Mouse (Mus musculus) intestine, embryonic 16.5 days (tissue): ENCODE data around the gene N4bp2l2. TPM values are rescaled to one million over a fixed set of nuclear protein-coding genes. Genes with fewer than 3 reads are reported as not detected.

Source experiments
- ATAC-seq: fragments of 200-750 bp; cut with Nextera tagmentation; 2 replicates; pipeline ENCODE4 v1.8.0; 2017; ENCODE audit warnings: moderate TSS enrichment, moderate library complexity
- H3K27ac ChIP-seq: fragments of 300-500 bp; sonication (generic); 2 replicates; pipeline ENCODE4 v1.5.1; 2014; ENCODE audit warnings: mild to moderate bottlenecking, low read length
- H3K27me3 ChIP-seq: fragments of 300-500 bp; sonication (generic); replicated peaks from 2 replicates; pipeline ENCODE4 v1.6.1; 2014; ENCODE audit warnings: low read length, control low read depth, mixed read lengths; ENCODE audit not compliant: control insufficient read depth, insufficient read depth
- H3K36me3 ChIP-seq: fragments of 300-500 bp; sonication (generic); 2 replicates; pipeline ENCODE4 v1.6.1; 2014; ENCODE audit warnings: low read length, control low read depth; ENCODE audit not compliant: control insufficient read depth, insufficient read depth
- H3K4me1 ChIP-seq: fragments of 300-500 bp; sonication (generic); 2 replicates; pipeline ENCODE4 v1.6.1; 2014; ENCODE audit warnings: low read length, control low read depth, mixed read lengths; ENCODE audit not compliant: control insufficient read depth, insufficient read depth
- H3K4me2 ChIP-seq: fragments of 300-500 bp; sonication (generic); 2 replicates; pipeline ENCODE4 v1.6.1; 2014; ENCODE audit warnings: low read depth, low read length, control low read depth
- H3K4me3 ChIP-seq: fragments of 300-500 bp; sonication (generic); 2 replicates; pipeline ENCODE4 v1.5.1; 2014; ENCODE audit warnings: mild to moderate bottlenecking, low read length
- H3K9ac ChIP-seq: fragments of 300-500 bp; sonication (generic); 2 replicates; pipeline ENCODE4 v1.6.1; 2014; ENCODE audit warnings: low read depth, low read length
- H3K9me3 ChIP-seq: fragments of 300-500 bp; sonication (generic); 2 replicates; pipeline ENCODE4 v1.6.1; 2016; ENCODE audit warnings: low read length, control low read depth; ENCODE audit not compliant: control insufficient read depth
- WGBS: fragments of 180-500 bp; shearing (Covaris S2); extraction: QIAGEN DNeasy Blood & Tissue Kit; methylation state at CpG from one replicate; pipeline ENCODE4 v1.1.7; 2014; 5-methylcytosine and 5-hydroxymethylcytosine counted together
- polyA plus RNA-seq: library from polyadenylated mRNA; unstranded; fragments of >200 nt; fragmentation: Nextera tagmentation; extraction: Ambion mirVana; gene quantifications from 2 replicates; pipeline ENCODE4 v1.2.1, GENCODE M21; 2015

The N4bp2l2 gene
- polyA plus RNA-seq, 1 experiment from 2014 or later = 32.6 TPM

DNA sequence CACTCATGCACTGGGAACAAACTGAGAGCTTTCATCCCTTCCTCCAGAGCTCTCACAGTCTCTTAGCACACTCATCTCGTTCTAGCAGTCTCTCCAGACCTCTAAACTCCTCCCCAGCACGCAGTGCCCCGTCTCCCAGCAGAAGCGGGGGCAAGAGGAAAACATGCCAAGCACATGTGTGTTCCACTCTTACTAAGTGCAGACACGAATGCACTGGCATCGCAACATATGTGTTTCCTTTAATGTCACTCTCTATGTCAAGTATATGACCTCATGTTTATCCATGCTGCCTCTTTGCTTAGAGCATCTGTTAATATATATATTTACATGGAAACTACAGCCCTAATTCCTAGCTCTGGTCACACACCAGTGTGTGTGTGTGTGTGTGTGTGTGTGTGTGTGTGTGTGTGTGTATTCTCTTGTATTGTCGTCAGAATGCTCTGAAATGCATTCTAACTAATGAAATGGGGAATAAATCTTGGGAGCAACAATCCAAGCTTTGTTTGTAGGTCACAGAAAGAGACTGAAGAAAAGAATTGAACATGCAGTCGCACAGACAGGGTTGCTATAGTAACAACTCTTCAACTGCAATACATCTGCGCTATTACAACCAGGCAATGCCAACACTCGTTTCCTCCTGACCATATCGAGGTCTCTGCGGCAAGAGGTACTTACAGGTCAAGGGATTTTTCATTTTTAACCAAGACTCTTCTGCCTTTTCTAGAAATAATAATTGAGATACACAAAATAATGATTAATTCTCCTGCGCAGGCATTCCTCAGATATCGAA lies 64.3 kb downstream of the N4bp2l2 start:
- WGBS = 73% methylated on average over 14 of the region's 14 CpGs
- Histone ChIP-seq H3K4me1 (no peaks in the 10 kb centered on the region), H3K27ac (no peak overlapping the region), H3K27me3 (no peaks in the 10 kb centered on the region), H3K36me3 (no peaks in the 10 kb centered on the region), H3K9me3 (no peaks in the 10 kb centered on the region), H3K4me3 (no peak overlapping the region), H3K9ac (no peak overlapping the region), H3K4me2 (no peak overlapping the region)
- ATAC-seq = no peak

DNA sequence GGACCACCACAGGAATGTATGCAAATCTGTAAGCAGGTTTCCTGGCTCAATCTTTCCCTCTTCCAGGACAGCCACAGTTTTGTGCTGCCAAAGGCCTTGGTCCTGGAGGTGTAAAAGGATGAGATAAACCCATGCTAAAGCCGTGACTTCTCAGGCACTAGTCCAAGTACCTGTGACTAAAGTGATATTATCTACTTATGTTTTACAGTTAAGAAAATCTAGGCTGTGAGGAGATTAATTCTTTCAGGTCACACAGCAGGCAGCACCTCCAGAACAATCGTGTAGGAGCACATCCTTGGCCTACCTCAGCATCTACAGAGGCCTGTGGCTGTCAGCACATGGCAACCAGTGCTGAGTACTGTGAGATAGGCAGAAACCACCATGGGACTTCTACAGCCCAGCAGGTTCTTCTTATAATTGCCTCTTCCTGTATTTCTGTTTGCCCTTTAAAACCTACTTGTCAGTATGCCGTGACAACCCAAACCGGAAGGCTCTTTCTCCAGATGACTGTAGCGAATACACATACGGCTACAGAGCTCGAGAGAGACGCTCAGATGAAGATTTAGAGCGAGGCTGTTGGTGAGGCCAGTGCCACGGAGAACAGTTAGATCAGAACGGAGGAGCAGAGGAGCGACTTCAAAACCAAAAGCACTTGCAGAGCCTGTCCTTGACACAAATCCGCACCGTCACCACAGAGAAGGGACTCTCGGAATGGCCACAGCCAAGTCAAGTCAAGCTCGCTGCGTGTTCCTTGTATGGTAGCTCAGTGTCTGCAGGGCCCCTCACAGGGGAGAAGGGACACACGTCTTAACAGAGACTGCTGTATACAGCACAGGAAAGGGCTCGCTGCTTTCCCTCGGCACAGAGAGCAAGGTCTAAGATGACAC lies 65.2 kb downstream of the N4bp2l2 start:
- WGBS = 67% methylated on average over 20 of the region's 20 CpGs
- ATAC-seq = no peak
- Histone ChIP-seq H3K4me3 (no peak overlapping the region), H3K36me3 (no peaks in the 10 kb centered on the region), H3K9ac (no peak overlapping the region), H3K4me2 (no peak overlapping the region), H3K9me3 (no peaks in the 10 kb centered on the region), H3K27me3 (no peaks in the 10 kb centered on the region), H3K4me1 (no peaks in the 10 kb centered on the region), H3K27ac (no peak overlapping the region)

DNA sequence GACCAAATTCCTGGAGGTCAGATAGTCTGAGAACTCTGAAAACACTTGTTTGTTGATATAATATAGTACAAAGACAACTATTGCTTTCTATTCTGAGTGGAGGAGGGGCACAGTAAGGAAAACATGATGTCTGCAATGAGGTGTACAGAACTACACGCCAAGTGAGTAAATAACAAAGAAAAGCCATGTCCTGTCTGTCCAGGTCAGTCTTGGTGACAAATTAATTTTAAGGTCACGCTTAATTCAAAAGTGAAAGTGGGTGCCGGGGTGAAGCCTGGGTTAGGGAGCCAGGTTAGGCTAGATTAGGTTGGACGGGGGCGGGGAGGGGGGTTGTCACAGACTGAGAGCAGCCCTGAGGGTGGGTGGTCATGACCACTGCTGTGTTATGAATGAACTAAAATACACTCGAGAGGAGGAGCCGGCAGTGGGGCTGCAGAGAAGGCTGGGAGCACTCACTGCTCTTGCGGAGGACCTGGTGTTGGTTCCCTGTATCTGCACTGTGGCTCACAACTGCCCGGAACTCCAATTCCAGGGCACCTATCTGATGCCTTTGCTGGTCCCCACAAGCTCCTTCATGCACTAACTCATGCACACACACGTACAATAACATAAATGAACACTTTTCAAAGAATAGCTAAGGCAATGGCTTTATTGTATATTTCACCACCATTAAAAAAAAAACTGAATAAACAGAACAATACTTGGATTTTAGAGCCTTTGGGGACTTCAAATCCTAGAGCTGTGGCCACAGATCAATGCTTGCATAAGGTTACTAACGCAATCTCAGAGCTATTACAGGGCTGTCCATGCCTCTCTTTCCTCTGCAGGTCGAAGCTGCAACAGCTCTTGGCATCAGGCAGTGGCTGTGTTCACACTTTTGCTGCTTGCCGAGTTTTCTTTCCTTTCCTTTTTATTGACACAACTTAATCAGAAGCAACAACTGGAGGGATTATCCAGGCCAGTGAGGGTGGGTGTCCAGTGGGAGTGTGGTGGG lies 66.4 kb downstream of the N4bp2l2 start:
- no peak overlapping the region for H3K4me3 ChIP-seq
- ATAC-seq = no peak

DNA sequence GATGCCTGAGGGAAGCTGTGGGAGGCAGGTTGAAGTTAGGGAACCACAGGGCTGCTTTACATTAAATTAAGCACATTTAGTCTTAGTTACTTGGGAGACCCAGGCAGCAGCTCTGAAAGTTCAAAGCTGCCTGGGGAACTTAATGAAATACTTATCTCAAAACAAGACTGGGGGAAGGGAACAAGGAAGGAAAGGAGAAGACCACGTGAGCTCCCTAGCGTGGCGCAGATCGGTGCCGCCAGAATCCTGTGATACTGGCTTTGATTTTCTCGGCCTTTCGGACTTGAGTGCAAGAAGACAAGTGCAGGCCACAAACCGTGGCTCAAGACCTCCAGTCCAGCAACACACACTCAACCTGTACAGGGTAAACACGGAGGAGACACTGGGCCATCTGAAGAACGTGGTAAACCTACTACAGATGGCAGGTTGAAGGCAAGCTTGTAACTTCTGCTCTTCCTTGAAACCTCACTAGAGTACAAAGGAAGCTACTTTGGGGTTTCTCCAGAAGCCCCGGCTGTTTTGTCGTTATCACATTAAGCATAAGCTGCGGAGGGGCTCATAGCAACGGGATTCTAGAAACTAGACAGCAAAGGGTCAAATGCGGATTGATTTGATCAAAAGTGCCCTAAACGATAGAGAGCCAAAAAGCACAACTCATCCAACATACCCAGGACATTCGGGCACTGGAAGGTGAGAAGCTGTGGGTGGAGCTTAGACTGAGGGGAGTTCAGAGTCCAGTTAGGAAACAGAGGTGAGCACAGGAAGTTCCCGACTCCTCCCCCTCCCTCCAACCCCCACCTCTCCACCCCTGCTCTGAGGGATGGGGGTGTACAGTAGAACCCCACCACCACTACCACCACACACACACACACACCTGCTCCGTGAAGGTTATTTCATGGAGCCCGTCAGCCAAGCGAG lies 67.5 kb downstream of the N4bp2l2 start:
- H3K36me3 ChIP-seq = no peaks in the 10 kb centered on the region
- WGBS = 54% methylated on average over 21 of the region's 21 CpGs
- H3K4me3 ChIP-seq = no peak overlapping the region
- peaks cover 5% of the 10 kb centered on the region for H3K4me1 ChIP-seq
- H3K9me3 ChIP-seq = no peaks in the 10 kb centered on the region
- no peaks in the 10 kb centered on the region for H3K27me3 ChIP-seq
- H3K27ac ChIP-seq = no peak overlapping the region
- H3K9ac ChIP-seq = no peak overlapping the region
- H3K4me2 ChIP-seq = no peak overlapping the region
- ATAC-seq = peak; percentile 43; the same call in 1 of the 2 replicates

More for the DNA sequence above, 66.4 kb downstream of the N4bp2l2 start:
- Histone ChIP-seq H3K9me3 (no peaks in the 10 kb centered on the region), H3K27ac (no peak overlapping the region), H3K9ac (no peak overlapping the region), H3K4me1 (peaks cover 4% of the 10 kb centered on the region), H3K4me2 (no peak overlapping the region), H3K36me3 (no peaks in the 10 kb centered on the region), H3K27me3 (no peaks in the 10 kb centered on the region)
- WGBS = 67% methylated on average over 13 of the region's 13 CpGs

DNA sequence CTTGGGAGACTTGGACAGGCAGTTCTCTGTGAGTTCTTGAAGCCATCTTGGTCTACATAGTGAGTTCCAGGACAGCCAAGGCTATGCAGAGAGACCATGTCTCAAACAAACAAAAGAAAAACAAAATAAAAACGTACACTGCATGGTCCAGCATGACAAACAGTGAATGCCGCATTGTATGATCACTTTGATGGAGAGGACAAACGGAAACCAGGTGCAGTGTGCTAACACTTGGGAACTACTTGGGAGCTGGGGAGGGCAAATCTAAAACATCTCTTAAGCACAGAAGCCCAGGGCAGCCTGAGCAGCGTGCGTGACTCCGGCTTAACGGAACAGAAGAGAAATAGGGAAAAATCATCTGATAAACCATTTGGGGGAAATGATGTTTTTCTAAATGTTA lies 68.9 kb downstream of the N4bp2l2 start, which contains the start of gene N4bp2l1:
TSS of gene N4bp2l1 (minus strand) at position 101 of the 400 bp plus-strand sequence.
- H3K27ac ChIP-seq = no peak within 1 kb of the TSS
- no peaks in the 10 kb centered on the region for H3K9me3 ChIP-seq
- no peak within 1 kb of the TSS for H3K4me3 ChIP-seq
- H3K36me3 ChIP-seq = no peaks in the 10 kb centered on the region
- WGBS = 91% methylated on average over 7 of the region's 7 CpGs
- H3K4me1 ChIP-seq = peaks cover 12% of the 10 kb centered on the region
- H3K9ac ChIP-seq = no peak within 1 kb of the TSS
- ATAC-seq = no peak
- no peaks in the 10 kb centered on the region; the same call in 1 of the 2 replicates for H3K27me3 ChIP-seq
- no peak within 1 kb of the TSS for H3K4me2 ChIP-seq

DNA sequence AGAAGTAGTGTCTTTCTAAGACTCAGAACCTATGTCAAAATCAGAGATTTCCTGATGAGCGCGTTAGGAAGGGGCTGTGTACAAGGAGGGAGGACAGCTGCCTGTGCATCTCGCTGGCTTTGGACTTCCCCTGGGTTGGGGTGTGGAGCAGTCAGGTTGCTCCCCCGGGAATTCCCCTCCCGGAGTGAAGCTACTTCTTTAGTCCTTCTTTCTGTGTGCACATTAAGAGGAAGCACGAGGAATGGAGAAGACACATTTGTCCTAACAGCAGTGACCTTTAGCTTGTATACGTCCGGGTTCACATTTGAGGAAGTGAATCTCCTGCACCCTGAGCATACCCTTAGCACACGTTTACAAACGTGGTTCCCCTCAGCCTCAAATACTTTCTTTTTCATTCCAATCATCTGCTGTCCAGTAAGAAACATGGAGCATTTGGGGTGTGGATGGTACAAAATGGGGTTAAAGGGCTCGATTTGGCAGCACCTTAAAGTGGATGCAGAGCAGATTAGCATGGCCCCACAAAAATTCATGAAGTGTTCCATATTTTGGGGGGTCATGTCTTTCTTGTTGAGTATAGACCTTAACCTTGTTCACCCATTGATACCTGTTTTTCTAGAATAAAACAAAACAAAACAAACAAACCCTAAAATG lies 70.5 kb downstream of the N4bp2l2 start:
- H3K4me2 ChIP-seq = no peak overlapping the region
- no peaks in the 10 kb centered on the region for H3K9me3 ChIP-seq
- no peaks in the 10 kb centered on the region; the same call in 1 of the 2 replicates for H3K27me3 ChIP-seq
- H3K36me3 ChIP-seq = no peaks in the 10 kb centered on the region
- peaks cover 12% of the 10 kb centered on the region for H3K4me1 ChIP-seq
- no peak overlapping the region for H3K4me3 ChIP-seq
- H3K27ac ChIP-seq = no peak overlapping the region
- no peak overlapping the region for H3K9ac ChIP-seq
- ATAC-seq = no peak
- WGBS = 52% methylated on average over 11 of the region's 11 CpGs

DNA sequence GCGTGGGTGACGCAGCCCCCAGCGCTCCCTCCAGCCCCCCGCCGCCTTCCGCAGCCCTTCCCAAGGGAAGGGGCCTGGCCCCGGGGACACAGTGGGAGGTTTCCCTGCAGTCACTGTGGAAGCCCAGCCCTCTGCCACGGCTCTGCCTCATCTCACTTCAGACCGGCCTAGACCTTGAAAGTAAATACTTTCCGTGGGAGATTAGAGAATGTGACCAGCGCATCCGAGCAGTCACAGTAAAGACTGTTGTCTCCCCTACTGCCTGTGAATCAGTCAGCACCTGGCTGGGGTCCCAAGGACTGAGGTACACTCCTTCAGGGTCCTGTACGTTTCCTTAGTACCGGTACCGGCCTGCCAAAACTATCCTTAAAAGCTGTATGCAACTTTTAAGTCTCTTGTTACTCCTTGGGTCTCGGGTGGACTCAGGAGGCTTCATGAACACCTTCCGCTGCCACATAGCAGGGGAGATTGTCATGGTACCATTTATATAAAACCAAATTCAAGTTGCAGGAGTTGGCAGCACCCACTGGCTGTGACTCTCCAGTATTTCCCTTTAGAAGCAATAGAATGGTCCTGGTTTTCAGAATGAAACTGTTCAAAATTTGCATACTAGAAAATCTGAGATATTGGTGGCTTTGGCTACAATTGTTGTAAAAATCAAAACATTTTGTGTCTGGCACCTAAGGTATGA lies 71.2 kb downstream of the N4bp2l2 start:
- Histone ChIP-seq H3K27ac (no peak overlapping the region), H3K4me1 (peaks cover 12% of the 10 kb centered on the region), H3K4me3 (peak overlapping the region; percentile 85), H3K9me3 (no peaks in the 10 kb centered on the region), H3K36me3 (no peaks in the 10 kb centered on the region), H3K4me2 (peak overlapping the region; percentile 100), H3K9ac (peak overlapping the region; percentile 81), H3K27me3 (no peaks in the 10 kb centered on the region; the same call in 1 of the 2 replicates)
- no peak; the same call in 1 of the 2 replicates for ATAC-seq
- WGBS = 9% methylated on average over 16 of the region's 17 CpGs
